Mouse (Mus musculus): ENCODE results near the gene Cacna1e.

- TF ChIP-seq EP300 (IDR thresholded peaks at IDR 0.05; ENCODE audit: low read depth) (no peak), CTCF (IDR thresholded peaks at IDR 0.05; ENCODE audit: low read depth) (no peak)
Measured at GRCm38 (mm10) chr1:154799257-154799656, 85.0 kb downstream of the Cacna1e start.
